In genomic region chr6:48638553-48638952, GRCm38 (mm10) we compare ENCODE assay signal across 34 mouse cellular contexts. TPM values are rescaled to one million over a fixed set of nuclear protein-coding genes. Genes with fewer than 3 reads are reported as not detected.
"Had no signal": no experiment of that assay in that cellular context is flagged by ENCODE, and none has a peak within 500 bp of the region (broad histone marks: within the 10 kb centered on the region; RNA-seq: fewer than 3 reads in every experiment).

No protein-coding gene starts in this region.

- H3K9ac ChIP-seq: heart, embryonic 12.5 days; hindbrain, embryonic 12.5 days; hindbrain, embryonic 14.5 days; intestine, embryonic 15.5 days; kidney, embryonic 15.5 days; limb, embryonic 12.5 days; liver, embryonic 12.5 days; liver, embryonic 14.5 days had no signal

- H3K4me3 ChIP-seq: gastrocnemius, adult 2 months; heart, embryonic 10.5 days; heart, embryonic 12.5 days; hindbrain, embryonic 10.5 days; hindbrain, embryonic 12.5 days; intestine, embryonic 15.5 days; kidney, embryonic 15.5 days; layer of hippocampus, adult 2 months; left cerebral cortex, adult 2 months; limb, embryonic 10.5 days; limb, embryonic 12.5 days; liver, embryonic 12.5 days had no signal

- H3K36me3 ChIP-seq: heart, embryonic 10.5 days; heart, embryonic 12.5 days; hindbrain, embryonic 10.5 days; hindbrain, embryonic 12.5 days; intestine, embryonic 15.5 days; kidney, embryonic 15.5 days; limb, embryonic 10.5 days; limb, embryonic 12.5 days; liver, embryonic 12.5 days had no signal

- H3K4me2 ChIP-seq: heart, embryonic 12.5 days; hindbrain, embryonic 12.5 days; hindbrain, embryonic 14.5 days; intestine, embryonic 15.5 days; kidney, embryonic 15.5 days; limb, embryonic 12.5 days; liver, embryonic 12.5 days had no signal

- DNase-seq: gastrocnemius, adult 2 months; gastrocnemius, postnatal 10 days; gastrocnemius, postnatal 25 days; heart, postnatal 10 days; heart, postnatal 4 days; kidney, adult 18-20 months; kidney, postnatal 14 days had no signal

- H3K27ac ChIP-seq: gastrocnemius, adult 2 months; heart, embryonic 10.5 days; hindbrain, embryonic 10.5 days; hindbrain, embryonic 12.5 days; hindbrain, embryonic 14.5 days; intestine, embryonic 15.5 days; kidney, embryonic 15.5 days; kidney, postnatal 0 days; layer of hippocampus, adult 2 months; left cerebral cortex, adult 2 months; limb, embryonic 12.5 days; liver, embryonic 12.5 days; liver, embryonic 14.5 days had no signal

- H3K27me3 ChIP-seq: heart, embryonic 12.5 days; hindbrain, embryonic 12.5 days; intestine, embryonic 15.5 days; kidney, embryonic 15.5 days; limb, embryonic 12.5 days; liver, embryonic 12.5 days had no signal

- H3K9me3 ChIP-seq: heart, embryonic 10.5 days; heart, embryonic 12.5 days; hindbrain, embryonic 10.5 days; hindbrain, embryonic 12.5 days; intestine, embryonic 15.5 days; kidney, embryonic 15.5 days; limb, embryonic 10.5 days; limb, embryonic 12.5 days; liver, embryonic 12.5 days had no signal

- ATAC-seq: forebrain, embryonic 16.5 days; hindbrain, embryonic 16.5 days; inflammation-experienced regulatory T-cells, adult 6 months; intestine, embryonic 15.5 days; intestine, postnatal 0 days; liver, embryonic 12.5 days had no signal

- H3K4me1 ChIP-seq: hindbrain, embryonic 12.5 days; intestine, embryonic 15.5 days; kidney, embryonic 15.5 days; liver, embryonic 12.5 days had no signal

RNA-seq across cellular contexts. Expression of gene Gm44965, which starts 44.8 kb away (rescaled TPM):
- total RNA-seq: gastrocnemius, adult 2 months; granulocyte monocyte progenitor cell, adult 5-6 weeks; heart, adult 18-20 months; heart, postnatal 4 days; layer of hippocampus, adult 2 months; layer of hippocampus, postnatal 10 days; layer of hippocampus, postnatal 25 days; left cerebral cortex, adult 2 months; left cerebral cortex, postnatal 14 days; left cerebral cortex, postnatal 36 days had no signal
- polyA plus RNA-seq: forebrain, embryonic 16.5 days; frontal cortex, adult 2 months; heart, embryonic 12.5 days; heart, embryonic 16.5 days; hindbrain, embryonic 12.5 days; hindbrain, embryonic 16.5 days; intestine, embryonic 15.5 days; intestine, postnatal 0 days; kidney, embryonic 15.5 days; kidney, postnatal 0 days; limb, embryonic 10.5 days; limb, embryonic 12.5 days; limb, embryonic 14.5 days; liver, embryonic 12.5 days; liver, embryonic 14.5 days had no signal
